Mouse (Mus musculus) stomach, embryonic 15.5 days (tissue): Measurements from ENCODE around the gene Pdia5. TPM values are rescaled to one million over a fixed set of nuclear protein-coding genes. Genes with fewer than 3 reads are reported as not detected.

Source experiments
- ATAC-seq: fragments of 200-750 bp; cut with Nextera tagmentation; 2 replicates; pipeline ENCODE4 v1.8.0; 2017; ENCODE audit warnings: low read depth, moderate number of reproducible peaks, moderate TSS enrichment; ENCODE audit not compliant: insufficient read depth, low FRiP score
- H3K27ac ChIP-seq: fragments of 300-500 bp; sonication (generic); 2 replicates; pipeline ENCODE4 v1.5.1; 2015; ENCODE audit warnings: mild to moderate bottlenecking, inconsistent platforms
- H3K27me3 ChIP-seq: fragments of 300-500 bp; sonication (generic); replicated peaks from 2 replicates; pipeline ENCODE4 v1.6.1; 2015; ENCODE audit warnings: inconsistent platforms
- H3K36me3 ChIP-seq: fragments of 300-500 bp; sonication (generic); 2 replicates; pipeline ENCODE4 v1.6.1; 2015; ENCODE audit warnings: inconsistent platforms
- H3K4me1 ChIP-seq: fragments of 300-500 bp; sonication (generic); 2 replicates; pipeline ENCODE4 v1.6.1; 2015; ENCODE audit warnings: inconsistent platforms
- H3K4me2 ChIP-seq: fragments of 300-500 bp; sonication (generic); 2 replicates; pipeline ENCODE4 v1.6.1; 2015; ENCODE audit warnings: mild to moderate bottlenecking, inconsistent platforms
- H3K4me3 ChIP-seq: fragments of 300-500 bp; sonication (generic); replicated peaks from 2 replicates; pipeline ENCODE4 v1.5.1; 2015; ENCODE audit warnings: inconsistent platforms
- H3K9ac ChIP-seq: fragments of 300-500 bp; sonication (generic); 2 replicates; pipeline ENCODE4 v1.6.1; 2015; ENCODE audit warnings: inconsistent platforms
- H3K9me3 ChIP-seq: fragments of 300-500 bp; sonication (generic); 2 replicates; pipeline ENCODE4 v1.6.1; 2016; ENCODE audit warnings: inconsistent platforms
- WGBS: fragments of 180-500 bp; shearing (Covaris S2); methylation state at CpG from one replicate; pipeline ENCODE4 v1.1.7; 2015; 5-methylcytosine and 5-hydroxymethylcytosine counted together
- polyA plus RNA-seq: library from polyadenylated mRNA; unstranded; fragments of >200 nt; fragmentation: Nextera tagmentation; extraction: Ambion mirVana; gene quantifications from 2 replicates; pipeline ENCODE4 v1.2.1, GENCODE M21; 2015

Pdia5 gene
- polyA plus RNA-seq, 1 experiment from 2014 or later: 53.8 TPM

DNA sequence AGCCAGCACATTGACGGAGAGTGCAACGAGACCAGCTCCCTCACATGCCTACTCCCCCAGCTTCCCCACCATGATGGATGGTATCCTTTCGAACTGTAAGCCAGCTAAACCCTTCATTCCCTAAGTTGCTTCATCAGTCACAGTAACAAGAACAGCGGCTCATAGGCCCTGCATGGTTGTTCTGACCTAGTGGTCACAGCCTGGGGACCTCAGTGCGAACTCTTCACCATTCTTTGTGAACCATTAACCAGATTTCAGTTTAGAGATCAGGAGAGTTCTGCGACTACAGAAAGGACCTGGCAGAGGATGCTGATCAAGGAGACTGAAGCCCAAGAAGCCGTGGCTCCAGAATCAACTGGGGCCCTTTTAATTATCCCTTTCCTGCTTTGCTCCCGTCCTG, 13.6 kb upstream of the Pdia5 start:
- WGBS: 77% methylated on average over 8 of the region's 8 CpGs
- H3K9ac ChIP-seq: no peak overlapping the region
- H3K27me3 ChIP-seq: no peaks in the 10 kb centered on the region
- H3K4me3 ChIP-seq: no peak overlapping the region
- no peaks in the 10 kb centered on the region for H3K4me1 ChIP-seq
- no peaks in the 10 kb centered on the region for H3K36me3 ChIP-seq
- H3K27ac ChIP-seq: no peak overlapping the region
- H3K9me3 ChIP-seq: no peaks in the 10 kb centered on the region
- no peak overlapping the region for H3K4me2 ChIP-seq
- ATAC-seq: no peak

DNA sequence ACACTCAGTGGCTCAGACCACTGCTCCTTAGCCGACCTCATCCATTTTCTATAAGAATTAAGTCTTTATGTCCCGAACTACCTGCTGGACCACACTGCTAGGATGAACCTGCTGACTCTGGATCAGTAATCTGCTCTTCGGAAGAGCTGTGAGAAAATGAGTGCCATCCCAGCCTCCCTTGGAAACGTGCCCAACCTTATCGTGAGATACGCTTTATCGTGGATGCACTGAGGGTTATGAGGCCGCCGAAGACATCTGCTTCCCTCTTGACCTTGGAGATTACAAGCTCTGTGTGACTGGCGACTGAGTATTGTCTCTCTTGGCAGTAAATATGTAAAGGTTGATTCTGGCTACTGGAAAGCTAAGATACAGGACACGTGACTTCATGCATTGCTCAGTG, 11.8 kb upstream of the Pdia5 start:
- no peaks in the 10 kb centered on the region for H3K36me3 ChIP-seq
- 79% methylated on average over 11 of the region's 11 CpGs for WGBS

DNA sequence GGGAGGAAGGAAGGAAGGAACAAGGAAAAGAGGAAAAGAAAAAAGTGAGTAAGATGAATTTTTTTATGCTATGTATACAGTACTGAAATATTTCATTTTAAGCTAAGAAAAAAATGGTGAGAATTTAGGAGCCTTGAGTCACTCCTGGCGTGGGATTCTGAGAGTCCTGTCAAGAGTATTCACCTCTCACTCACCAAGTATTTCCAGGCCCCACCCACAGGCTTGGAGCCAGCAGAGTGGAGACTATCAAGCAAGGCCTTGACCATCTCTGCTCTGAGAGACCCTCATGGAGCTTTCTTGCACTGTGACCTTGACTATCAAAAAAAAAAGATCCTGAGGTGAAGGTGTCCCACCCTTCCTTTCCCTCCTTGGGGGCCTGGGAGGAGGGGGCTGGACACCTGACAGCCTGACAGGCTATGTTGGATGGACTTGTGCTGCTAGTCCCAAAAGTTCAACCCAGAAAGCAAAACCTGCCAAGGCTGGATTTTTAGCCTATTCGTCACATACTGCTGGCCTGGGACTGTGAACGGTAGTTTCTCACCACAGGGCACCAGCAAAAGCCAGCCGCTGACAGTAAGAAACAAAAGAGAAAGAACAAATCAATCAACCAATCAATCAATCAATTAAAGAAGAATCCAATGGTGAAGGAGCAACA, 10.6 kb upstream of the Pdia5 start:
- Histone ChIP-seq H3K4me2 (no peak overlapping the region), H3K9ac (no peak overlapping the region), H3K36me3 (no peaks in the 10 kb centered on the region), H3K27ac (no peak overlapping the region), H3K4me3 (no peak overlapping the region), H3K27me3 (no peaks in the 10 kb centered on the region), H3K9me3 (no peaks in the 10 kb centered on the region), H3K4me1 (no peaks in the 10 kb centered on the region)
- ATAC-seq: no peak
- 67% methylated on average over 4 of the region's 4 CpGs for WGBS

More for the DNA sequence above, 11.8 kb upstream of the Pdia5 start:
- Histone ChIP-seq H3K27me3 (no peaks in the 10 kb centered on the region), H3K9ac (no peak overlapping the region), H3K27ac (no peak overlapping the region), H3K4me3 (no peak overlapping the region), H3K9me3 (no peaks in the 10 kb centered on the region), H3K4me1 (no peaks in the 10 kb centered on the region), H3K4me2 (no peak overlapping the region)
- ATAC-seq: no peak

DNA sequence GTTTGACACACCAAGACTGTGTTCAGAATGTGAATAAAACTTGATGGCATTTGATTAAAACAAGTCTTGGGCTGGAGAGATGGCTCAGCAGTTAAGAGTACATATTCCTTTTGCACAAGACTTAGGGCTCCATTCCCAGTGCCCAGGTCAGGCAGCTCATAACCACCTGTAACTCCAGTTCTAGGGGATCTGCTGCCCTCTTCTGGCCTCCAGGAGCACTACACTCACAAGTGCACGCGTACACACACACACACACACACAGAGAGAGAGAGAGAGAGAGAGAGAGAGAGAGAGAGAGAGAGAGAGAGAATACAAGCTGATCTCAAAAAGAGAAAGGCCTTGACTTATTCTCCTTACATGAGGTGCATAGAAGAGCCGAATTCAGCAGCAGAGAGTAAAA, 9.7 kb upstream of the Pdia5 start:
- H3K36me3 ChIP-seq: no peaks in the 10 kb centered on the region
- no peak overlapping the region for H3K4me3 ChIP-seq
- H3K4me1 ChIP-seq: no peaks in the 10 kb centered on the region
- H3K9ac ChIP-seq: no peak overlapping the region
- H3K27me3 ChIP-seq: no peaks in the 10 kb centered on the region
- H3K27ac ChIP-seq: no peak overlapping the region
- H3K4me2 ChIP-seq: no peak overlapping the region
- no peaks in the 10 kb centered on the region for H3K9me3 ChIP-seq
- WGBS: 95% methylated on average over 3 of the region's 3 CpGs
- no peak for ATAC-seq

DNA sequence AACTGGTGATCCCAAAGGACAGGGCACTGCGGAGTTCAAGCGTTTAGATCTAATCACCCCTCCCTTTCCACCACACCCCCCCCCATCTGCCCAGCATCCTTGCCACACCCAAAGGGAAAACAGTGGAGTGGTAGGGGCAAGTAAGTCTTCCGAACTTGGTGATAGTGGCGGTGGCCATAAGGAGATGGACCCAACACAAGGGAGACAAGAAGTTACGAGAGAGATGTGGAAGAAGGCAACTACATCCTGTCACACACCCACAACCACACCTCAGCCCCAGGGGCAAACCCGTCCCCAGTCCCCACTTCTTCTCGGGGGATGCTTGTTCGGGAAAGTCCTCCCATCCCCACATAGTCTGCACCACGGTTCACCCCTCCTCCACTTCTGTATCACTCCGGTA, 880 bp downstream of the Pdia5 start:
- 8% methylated on average over 10 of the region's 10 CpGs for whole genome bisulfite sequencing
- Histone ChIP-seq H3K4me1 (peaks cover 13% of the 10 kb centered on the region), H3K4me3 (peak overlapping the region; percentile 86), H3K27me3 (no peaks in the 10 kb centered on the region), H3K4me2 (peak overlapping the region; percentile 94), H3K36me3 (no peaks in the 10 kb centered on the region), H3K9ac (peak overlapping the region; percentile 42; the same call in 1 of the 2 replicates), H3K27ac (no peak overlapping the region), H3K9me3 (no peaks in the 10 kb centered on the region)
- no peak for ATAC-seq

DNA sequence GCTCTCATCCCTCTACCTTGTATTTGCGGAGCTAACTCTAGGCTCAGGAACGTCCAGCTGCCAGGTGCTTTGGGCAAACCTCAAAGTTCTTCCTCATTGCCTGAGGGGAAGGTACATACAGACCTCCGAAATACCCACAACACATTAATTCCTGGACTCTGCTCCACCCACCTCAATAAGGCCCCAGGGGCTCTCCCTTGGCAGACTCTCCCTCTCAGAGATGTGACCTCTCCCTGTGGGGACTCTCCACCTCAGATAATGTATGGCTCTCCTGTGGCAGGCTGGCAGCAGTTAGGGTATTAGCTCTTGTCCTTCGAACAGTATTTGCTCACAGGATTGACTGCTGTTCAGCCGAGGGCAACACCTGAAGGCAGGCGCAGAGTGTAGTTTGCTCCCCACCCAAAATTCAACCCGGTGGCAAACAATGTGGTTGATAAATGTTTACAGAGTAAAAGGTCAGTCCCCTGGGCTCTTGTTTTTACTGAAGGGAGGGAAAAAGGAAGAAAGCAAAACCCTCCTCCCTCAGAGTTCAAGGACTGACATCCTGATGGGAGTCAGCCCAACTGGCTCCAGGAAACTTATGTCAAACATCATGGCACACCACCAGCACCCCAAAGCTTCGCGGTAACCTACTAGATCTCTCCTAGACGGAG, 1.5 kb downstream of the Pdia5 start:
- no peak overlapping the region for H3K9ac ChIP-seq
- H3K4me3 ChIP-seq: peak overlapping the region; percentile 86
- peak overlapping the region; percentile 94 for H3K4me2 ChIP-seq
- no peaks in the 10 kb centered on the region for H3K27me3 ChIP-seq
- no peaks in the 10 kb centered on the region for H3K9me3 ChIP-seq
- peak overlapping the region; percentile 44; the same call in 1 of the 2 replicates for H3K27ac ChIP-seq
- no peak for ATAC-seq
- H3K36me3 ChIP-seq: no peaks in the 10 kb centered on the region
- H3K4me1 ChIP-seq: peaks cover 13% of the 10 kb centered on the region
- WGBS: 42% methylated on average over 10 of the region's 10 CpGs

DNA sequence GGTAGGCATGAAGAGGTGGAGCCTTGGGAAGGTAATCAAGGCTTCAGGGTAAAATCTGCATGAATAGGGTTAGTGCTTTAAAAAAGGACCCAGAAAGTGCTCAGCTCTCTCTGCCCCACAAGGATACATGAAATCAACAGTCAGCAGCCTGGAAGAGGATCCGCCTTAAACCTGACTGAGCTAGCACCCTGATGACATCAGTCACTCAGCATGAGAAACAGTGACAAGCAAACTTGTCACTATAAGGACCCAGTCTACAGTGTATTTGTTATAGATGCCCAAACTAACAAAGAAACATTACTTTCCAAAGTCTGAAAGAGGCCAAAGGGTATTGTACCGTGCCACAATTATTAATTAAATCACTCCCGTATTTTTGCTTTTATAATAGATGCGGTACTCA, 2.9 kb downstream of the Pdia5 start:
- no peaks in the 10 kb centered on the region for H3K27me3 ChIP-seq
- no peaks in the 10 kb centered on the region for H3K9me3 ChIP-seq
- no peak overlapping the region for H3K9ac ChIP-seq
- H3K27ac ChIP-seq: no peak overlapping the region
- WGBS: 88% methylated on average over 4 of the region's 4 CpGs
- peaks cover 13% of the 10 kb centered on the region for H3K4me1 ChIP-seq
- H3K36me3 ChIP-seq: no peaks in the 10 kb centered on the region
- H3K4me2 ChIP-seq: no peak overlapping the region
- no peak overlapping the region for H3K4me3 ChIP-seq
- no peak for ATAC-seq

DNA sequence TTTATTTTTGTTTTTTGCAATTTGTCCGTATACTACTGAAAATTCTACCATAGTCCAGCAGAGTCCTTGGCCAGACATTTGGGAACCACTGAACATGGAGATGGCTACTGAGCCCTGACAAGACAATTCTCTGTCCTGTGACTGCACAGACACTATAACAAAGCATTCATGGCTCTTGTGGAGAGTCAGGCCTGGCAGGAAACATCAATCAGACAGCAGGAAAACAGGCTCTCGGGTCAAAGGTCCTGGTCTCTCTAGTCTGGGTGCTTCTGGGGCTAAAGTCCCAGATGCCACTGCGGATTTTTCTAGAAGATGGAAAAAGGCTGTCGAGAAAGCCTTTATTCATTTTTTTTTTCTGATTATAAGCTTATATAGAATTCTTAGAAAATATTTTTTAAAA, 3.6 kb downstream of the Pdia5 start:
- Histone ChIP-seq H3K4me3 (no peak overlapping the region), H3K9me3 (no peaks in the 10 kb centered on the region), H3K27ac (no peak overlapping the region), H3K9ac (no peak overlapping the region), H3K4me2 (no peak overlapping the region), H3K4me1 (peaks cover 13% of the 10 kb centered on the region), H3K36me3 (no peaks in the 10 kb centered on the region), H3K27me3 (no peaks in the 10 kb centered on the region)
- no peak for ATAC-seq
- WGBS: 46% methylated on average over 4 of the region's 4 CpGs

DNA sequence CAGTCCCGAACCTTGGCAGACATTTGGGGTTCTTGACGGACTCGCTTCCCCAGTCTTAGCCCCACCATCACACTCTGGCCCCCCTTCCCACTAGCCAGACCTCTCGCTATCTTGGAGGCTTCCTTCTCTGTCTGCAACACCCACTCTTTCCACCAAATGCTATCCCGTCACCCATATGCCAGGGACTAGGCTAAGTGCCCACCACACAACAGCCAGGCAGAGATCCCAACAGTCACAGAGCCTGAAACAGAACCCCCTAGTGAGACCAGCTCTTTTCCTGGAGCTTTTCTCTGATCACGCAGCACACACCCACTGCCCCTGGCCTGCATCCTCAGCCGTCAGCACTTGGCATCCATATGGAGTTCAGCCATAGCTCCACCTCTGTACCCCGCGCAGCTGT, 5.0 kb downstream of the Pdia5 start:
- no peak for ATAC-seq
- 69% methylated on average over 9 of the region's 9 CpGs for WGBS
- no peaks in the 10 kb centered on the region for H3K9me3 ChIP-seq

DNA sequence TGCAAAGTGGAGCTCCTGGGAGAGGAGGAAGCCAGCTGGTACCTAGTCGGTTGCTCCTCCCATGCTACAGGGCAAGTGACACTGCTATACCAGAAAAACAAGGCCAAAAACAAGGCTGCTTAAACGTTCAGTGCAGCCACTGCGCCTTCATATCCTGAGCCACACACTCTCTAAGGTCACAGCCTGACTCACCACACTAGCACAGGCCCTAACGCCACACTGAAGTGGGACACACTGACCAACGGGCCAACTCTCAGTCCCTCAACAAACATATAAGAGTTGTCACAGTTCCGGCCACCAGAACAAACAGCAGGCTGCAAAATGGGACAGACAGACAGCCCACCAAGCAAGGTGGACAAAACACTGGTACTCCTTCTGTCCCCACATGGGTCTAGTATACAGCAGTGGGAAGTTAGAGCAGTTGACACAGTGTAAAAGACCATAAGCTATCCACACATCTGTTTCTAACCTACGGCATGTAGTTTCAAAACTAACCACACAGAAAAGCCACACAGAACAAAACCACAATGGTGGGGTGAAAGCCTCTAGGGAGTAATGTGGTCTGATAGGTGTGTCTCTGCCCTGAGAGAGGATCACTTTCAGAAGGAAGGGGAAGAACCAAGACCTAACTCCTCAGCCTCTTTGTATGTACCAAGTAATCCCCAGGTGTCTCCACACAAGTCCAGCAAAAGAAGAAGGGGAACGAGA, 6.0 kb downstream of the Pdia5 start:
- ATAC-seq: no peak
- Histone ChIP-seq H3K36me3 (no peaks in the 10 kb centered on the region), H3K4me2 (no peak overlapping the region), H3K27ac (no peak overlapping the region), H3K9me3 (no peaks in the 10 kb centered on the region), H3K4me1 (peaks cover 10% of the 10 kb centered on the region), H3K27me3 (no peaks in the 10 kb centered on the region), H3K4me3 (no peak overlapping the region), H3K9ac (no peak overlapping the region)
- WGBS: 74% methylated on average over 8 of the region's 8 CpGs

More for the DNA sequence above, 5.0 kb downstream of the Pdia5 start:
- Histone ChIP-seq H3K36me3 (no peaks in the 10 kb centered on the region), H3K27ac (no peak overlapping the region), H3K27me3 (no peaks in the 10 kb centered on the region), H3K4me1 (peaks cover 13% of the 10 kb centered on the region), H3K9ac (no peak overlapping the region), H3K4me2 (no peak overlapping the region), H3K4me3 (no peak overlapping the region)

DNA sequence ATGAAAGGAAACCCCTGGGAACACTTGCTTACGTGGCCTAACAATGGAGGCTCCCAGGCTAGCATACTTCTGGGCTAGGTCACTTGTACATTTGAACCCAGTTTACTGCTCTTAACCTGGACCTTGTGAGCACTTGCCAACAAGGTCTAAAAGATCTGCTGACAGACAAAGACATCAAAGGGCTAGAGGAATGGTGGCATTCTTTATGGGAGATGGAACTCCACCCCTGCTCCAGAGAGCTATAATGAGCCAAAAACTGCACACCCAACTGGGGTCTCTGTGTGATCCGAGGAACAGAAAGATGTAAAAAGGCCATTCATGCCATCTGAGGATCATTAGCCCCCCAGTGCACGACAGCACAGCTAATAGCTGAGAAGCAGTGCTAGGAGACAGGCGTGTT, 6.6 kb downstream of the Pdia5 start:
- Histone ChIP-seq H3K9ac (no peak overlapping the region), H3K4me3 (no peak overlapping the region), H3K27me3 (no peaks in the 10 kb centered on the region), H3K4me1 (peaks cover 4% of the 10 kb centered on the region), H3K9me3 (no peaks in the 10 kb centered on the region), H3K36me3 (no peaks in the 10 kb centered on the region), H3K4me2 (no peak overlapping the region), H3K27ac (no peak overlapping the region)
- 73% methylated on average over 4 of the region's 4 CpGs for WGBS
- ATAC-seq: no peak

DNA sequence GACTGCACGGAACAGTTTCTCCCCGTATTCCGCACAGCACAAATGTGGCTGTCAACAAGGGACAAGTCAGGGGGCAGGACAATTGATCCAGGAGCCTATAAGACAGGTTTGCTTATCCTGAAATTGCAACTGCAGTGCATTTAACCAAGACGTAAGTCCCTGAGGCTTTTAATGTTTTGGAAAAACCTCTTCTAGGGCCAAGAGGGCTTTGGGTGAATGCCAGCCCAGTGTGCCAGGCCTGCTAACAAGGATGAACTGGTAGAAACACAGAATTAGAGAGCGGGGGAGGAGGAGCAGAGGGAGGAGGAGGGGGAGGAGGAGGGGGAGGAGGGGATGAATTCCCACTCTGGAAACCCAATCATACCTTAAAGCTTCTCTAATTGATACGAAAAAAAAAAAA, 11.4 kb downstream of the Pdia5 start:
- H3K4me3 ChIP-seq: no peak overlapping the region
- ATAC-seq: no peak
- no peaks in the 10 kb centered on the region for H3K4me1 ChIP-seq
- no peaks in the 10 kb centered on the region for H3K36me3 ChIP-seq
- no peak overlapping the region for H3K4me2 ChIP-seq
- H3K9me3 ChIP-seq: no peaks in the 10 kb centered on the region
- no peak overlapping the region for H3K27ac ChIP-seq
- H3K27me3 ChIP-seq: no peaks in the 10 kb centered on the region
- WGBS: 67% methylated on average over 5 of the region's 6 CpGs
- no peak overlapping the region for H3K9ac ChIP-seq
